Mouse (Mus musculus) adrenal gland, adult 18-20 months (tissue): Measurements from ENCODE around the gene Cfap57. TPM values are rescaled to one million over a fixed set of nuclear protein-coding genes. Genes with fewer than 3 reads are reported as not detected.
"Not testable (repeated sequence)": the region's sequence is repeated elsewhere in the genome, so short reads cannot be mapped to it uniquely, and the experiment has no call there.

Experiments
- DNase-seq, 2 experiments: peaks; one replicate each; pipeline ENCODE4 v3.0.0; 2021 to 2022; ENCODE audit warnings: low spot score in 2 of 2
- total RNA-seq, 2 experiments: library from RNA; stranded (reverse); gene quantifications; 1 replicate in 1 of 2; 2 replicates in 1 of 2; pipeline ENCODE4 v1.2.3; 2021

The Cfap57 gene
- total RNA-seq, 2 experiments from 2014 or later: not detected

DNA sequence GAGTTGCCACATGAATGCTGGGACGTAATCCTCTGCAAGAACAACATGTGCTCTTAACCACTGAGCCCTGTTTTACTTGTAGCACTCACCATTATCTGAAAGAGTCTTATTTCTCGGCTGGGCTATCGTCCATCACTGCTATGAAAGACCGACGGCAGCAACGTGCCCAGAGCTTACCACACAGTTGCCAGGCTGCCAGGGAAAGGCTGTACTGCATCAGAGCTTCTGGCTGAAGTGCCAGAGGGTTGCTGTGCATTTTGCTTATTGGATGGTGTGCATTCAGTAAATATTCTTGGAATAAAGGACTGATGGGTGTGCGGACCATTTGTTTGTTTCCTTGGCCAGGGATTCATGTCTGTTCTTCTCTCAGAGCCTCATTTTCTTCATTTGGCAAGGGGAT is 96.6 kb downstream of the Cfap57 start:
- no peak for DNase-seq

- no peak for DNase-seq
Measured at GRCm38 (mm10) chr4:118522248-118522647, 98.3 kb downstream of the Cfap57 start.

- no peak for DNase-seq
Measured at GRCm38 (mm10) chr4:118518208-118518607, 102.4 kb downstream of the Cfap57 start.

GRCm38 (mm10) chr4:118517497-118518146 is 103.0 kb downstream of the Cfap57 start:
- no peak for DNase-seq

- DNase-seq: no peak
Measured at GRCm38 (mm10) chr4:118516699-118517496, 103.7 kb downstream of the Cfap57 start.

- DNase-seq: no peak
Measured at GRCm38 (mm10) chr4:118509050-118509449, 111.5 kb downstream of the Cfap57 start.

- not testable (repeated sequence) for DNase-seq
Measured at GRCm38 (mm10) chr4:118507171-118507570, 113.4 kb downstream of the Cfap57 start.

DNA sequence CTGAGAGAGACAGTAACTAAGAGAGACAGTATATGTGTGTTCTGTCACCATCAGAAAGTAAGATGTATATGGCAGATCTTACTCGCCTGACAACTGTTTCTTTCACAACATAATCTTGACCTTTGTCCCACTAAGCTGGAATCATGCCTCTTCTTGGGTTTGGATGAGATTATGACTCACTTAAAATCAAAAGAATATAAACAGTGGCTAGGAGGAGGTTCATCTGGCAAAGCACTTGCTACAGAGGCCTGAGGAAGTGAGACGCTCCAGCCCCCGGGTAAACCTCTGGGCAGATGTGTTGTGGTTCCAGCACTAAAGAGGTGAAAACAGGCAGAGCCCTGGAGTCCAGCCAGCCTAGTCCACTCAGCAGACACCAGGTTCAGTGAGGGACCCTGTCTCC is 115.0 kb downstream of the Cfap57 start:
- DNase-seq: no peak

Other genes with a start within 250 kb of the Cfap57 start
- gene Szt2, start 211.5 kb downstream of the Cfap57 start, total RNA-seq: 10 to 100 TPM; 13.9 to 19.2 TPM
- gene Med8, start 211.4 kb downstream of the Cfap57 start, total RNA-seq: 10 to 100 TPM; 62.3 to 68.5 TPM
- gene Elovl1, start 192.7 kb downstream of the Cfap57 start, total RNA-seq: 10 to 100 TPM; 61.2 to 86.0 TPM
- 1 to 10 TPM; 1.6 to 2.9 TPM for gene Cdc20, start 183.4 kb downstream of the Cfap57 start, total RNA-seq
- gene Mpl, start 163.3 kb downstream of the Cfap57 start, total RNA-seq: under 1 TPM in 1 of 2 experiments, not detected in 1; 0.22 TPM
- gene Tie1, start 130.7 kb downstream of the Cfap57 start, total RNA-seq: 10 to 100 TPM; 36.1 to 41.7 TPM
- gene 2610528J11Rik, start 93.8 kb downstream of the Cfap57 start, total RNA-seq: not detected
- gene Tmem125, start 76.7 kb downstream of the Cfap57 start, total RNA-seq: not detected
- 10 to 100 TPM; 75.6 to 76.0 TPM for gene Ebna1bp2, start within 50 bp of the Cfap57 start, total RNA-seq
- gene Olfr62, start 38.2 kb upstream of the Cfap57 start, total RNA-seq: not detected
- not detected for gene Olfr1342, start 72.0 kb upstream of the Cfap57 start, total RNA-seq
- not detected for gene Olfr1341, start 82.7 kb upstream of the Cfap57 start, total RNA-seq
- gene Olfr1340, start 99.4 kb upstream of the Cfap57 start, total RNA-seq: not detected
- not detected for gene Olfr1339, start 111.4 kb upstream of the Cfap57 start, total RNA-seq
- gene Olfr1338, start 138.0 kb upstream of the Cfap57 start, total RNA-seq: not detected
- gene Olfr1337, start 161.8 kb upstream of the Cfap57 start, total RNA-seq: not detected
- not detected for gene Olfr1335, start 189.2 kb upstream of the Cfap57 start, total RNA-seq
- not detected for gene Olfr1333, start 215.5 kb upstream of the Cfap57 start, total RNA-seq
- gene Olfr1331, start 243.9 kb upstream of the Cfap57 start, total RNA-seq: not detected